Mouse (Mus musculus): ENCODE measurements around the gene Ttc14. TPM values are rescaled to one million over a fixed set of nuclear protein-coding genes. Genes with fewer than 3 reads are reported as not detected.

Gene Ttc14
- polyA plus RNA-seq (2012; fragmentation: generic; extraction: Trizol) = 1 to 10 TPM in 1 of 2 experiments, under 1 TPM in 1; 0.51 to 3.9 TPM

GRCm38 (mm10) chr3:33799617-33800512, at the start of gene Ttc14:
Gene Ttc14, plus strand, starts transcription at chr3:33799832.

GRCm38 (mm10) chr3:33843801-33844632, 44.4 kb downstream of the Ttc14 start, which contains the start of gene Ccdc39:
Gene Ccdc39, minus strand, starts transcription at chr3:33844310.

Other genes starting within 250 kb of the Ttc14 start
- under 1 TPM; 0.02 to 0.64 TPM for gene Ccdc39, start 44.5 kb downstream of the Ttc14 start, polyA plus RNA-seq (2012; fragmentation: generic; extraction: Trizol)
- gene Fxr1, start 220.1 kb downstream of the Ttc14 start, polyA plus RNA-seq (2012; fragmentation: generic; extraction: Trizol) = 10 to 100 TPM in 1 of 2 experiments, 1 to 10 TPM in 1; 2.4 to 16.5 TPM